Mouse (Mus musculus) telencephalon, adult 2 months (tissue): ENCODE measurements at regions not wholly inside any gene's neighbourhood (a gene's known extent, or its start where the extent isn't known, plus 50 kb on each side); places are given as distances from the start of the nearest gene placed in this dataset.
A peak's percentile ranks its signal among the peaks of the same experiment; 100 is the strongest.
"Not testable (repeated sequence)": the region's sequence is repeated elsewhere in the genome, so short reads cannot be mapped to it uniquely, and the experiment has no call there.

Experiments
- DNase-seq: peaks from one replicate; pipeline ENCODE4 v3.0.0-alpha.2; 2011; ENCODE audit warnings: low read depth, low spot score

GRCm38 (mm10) chr11:15027213-15027612 is 428.1 kb downstream of the Pom121l12 start:
- peak; percentile 28 for DNase-seq

DNA sequence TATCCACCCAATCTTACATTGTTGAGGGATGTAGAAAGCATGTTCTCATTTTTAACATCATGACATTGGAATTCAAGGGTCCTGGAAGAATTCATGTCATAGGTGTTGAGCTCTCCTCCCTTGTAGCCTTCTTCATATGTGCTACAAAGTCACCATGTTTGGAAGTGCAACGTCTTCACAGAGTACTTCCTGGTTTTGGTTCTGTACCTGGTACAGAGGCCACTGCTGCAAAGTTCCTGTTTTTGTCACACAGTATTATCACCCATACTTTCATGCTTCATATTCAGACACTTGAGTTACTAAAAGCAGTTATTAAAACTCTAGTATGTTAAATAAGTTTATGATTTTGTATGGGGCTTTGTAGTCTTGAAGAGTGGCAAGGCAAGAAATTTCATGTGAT is 443.1 kb downstream of the Pom121l12 start:
- no peak for DNase-seq

GRCm38 (mm10) chr11:15088918-15089645 is 490.0 kb downstream of the Pom121l12 start:
- not testable (repeated sequence) for DNase-seq

- no peak for DNase-seq
These were observed 497.8 kb downstream of the Pom121l12 start for GRCm38 (mm10) chr11:15096900-15097299.

GRCm38 (mm10) chr11:15108046-15108445 is 509.0 kb downstream of the Pom121l12 start:
- peak; percentile 44 for DNase-seq

DNA sequence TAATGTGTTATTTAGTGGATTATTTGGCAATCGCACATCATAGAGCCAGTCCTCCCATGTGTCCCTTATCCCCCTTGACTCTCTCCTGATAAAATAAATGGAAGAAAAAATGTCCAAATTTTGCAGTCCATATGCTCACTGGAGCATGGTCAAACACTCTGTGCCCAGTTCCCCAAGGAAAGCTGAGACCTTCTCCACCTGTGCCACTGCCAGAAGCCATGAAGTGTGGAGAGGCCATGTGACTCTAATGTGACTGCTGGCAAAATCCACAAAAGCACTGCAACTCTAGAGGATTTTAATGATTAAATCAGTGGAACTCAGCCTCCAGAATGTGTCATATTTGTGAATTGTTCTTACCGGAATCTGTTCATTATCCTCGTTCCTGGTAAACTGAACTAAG is 514.5 kb downstream of the Pom121l12 start:
- DNase-seq, result no peak

GRCm38 (mm10) chr11:15125812-15126211 is 526.7 kb downstream of the Pom121l12 start:
- DNase-seq, result no peak
